Mouse (Mus musculus) lung, postnatal 10 days (tissue): ENCODE measurements around the gene Ush1c.

Experiments
- DNase-seq: peaks from one replicate; pipeline ENCODE4 v3.0.0; 2021

Gene Ush1c

GRCm38 (mm10) chr7:46238346-46238745 lies at the start of gene Ush1c:
TSS of gene Ush1c (minus strand) at chr7:46238503.
- DNase-seq = no peak

- DNase-seq = no peak
Measured at GRCm38 (mm10) chr7:46287051-46287450, 48.7 kb upstream of the Ush1c start.

GRCm38 (mm10) chr7:46286391-46286790 lies 48.1 kb upstream of the Ush1c start:
- DNase-seq = no peak

- no peak for DNase-seq
Measured at GRCm38 (mm10) chr7:46285161-46285839, 47.0 kb upstream of the Ush1c start.

GRCm38 (mm10) chr7:46283681-46284080 lies 45.4 kb upstream of the Ush1c start:
- DNase-seq = peak; percentile 76

- DNase-seq = no peak
Measured at GRCm38 (mm10) chr7:46282276-46282675, 44.0 kb upstream of the Ush1c start.

GRCm38 (mm10) chr7:46280896-46281295 lies 42.6 kb upstream of the Ush1c start:
- DNase-seq = no peak

GRCm38 (mm10) chr7:46279946-46280345 lies 41.6 kb upstream of the Ush1c start:
- DNase-seq = peak; percentile 64

- DNase-seq = no peak
Measured at GRCm38 (mm10) chr7:46276156-46276555, 37.9 kb upstream of the Ush1c start.

- DNase-seq = no peak
Measured at GRCm38 (mm10) chr7:46251841-46252240, 13.5 kb upstream of the Ush1c start.

- DNase-seq = no peak
Measured at GRCm38 (mm10) chr7:46247606-46248005, 9.3 kb upstream of the Ush1c start.

- DNase-seq = no peak
Measured at GRCm38 (mm10) chr7:46246876-46247275, 8.6 kb upstream of the Ush1c start.

GRCm38 (mm10) chr7:46240696-46241095 lies 2.4 kb upstream of the Ush1c start, which contains the start of gene Otog:
TSS of gene Otog (plus strand) at chr7:46240987.
- no peak for DNase-seq

GRCm38 (mm10) chr7:46240091-46240490 lies 1.8 kb upstream of the Ush1c start:
- DNase-seq = no peak

- DNase-seq = no peak
Measured at GRCm38 (mm10) chr7:46237192-46237591, 1.1 kb downstream of the Ush1c start.

- DNase-seq = no peak
Measured at GRCm38 (mm10) chr7:46236363-46236762, 1.9 kb downstream of the Ush1c start.

- DNase-seq = no peak
Measured at GRCm38 (mm10) chr7:46235948-46236347, 2.4 kb downstream of the Ush1c start.

GRCm38 (mm10) chr7:46226936-46227335 lies 11.4 kb downstream of the Ush1c start:
- peak; percentile 58 for DNase-seq

GRCm38 (mm10) chr7:46226253-46226652 lies 12.1 kb downstream of the Ush1c start:
- DNase-seq = peak; percentile 39

- no peak for DNase-seq
Measured at GRCm38 (mm10) chr7:46220591-46221129, 17.6 kb downstream of the Ush1c start.

GRCm38 (mm10) chr7:46218415-46218814 lies 19.9 kb downstream of the Ush1c start:
- no peak for DNase-seq

- no peak for DNase-seq
Measured at GRCm38 (mm10) chr7:46216481-46216880, 21.8 kb downstream of the Ush1c start.

GRCm38 (mm10) chr7:46210276-46210675 lies 28.0 kb downstream of the Ush1c start:
- no peak for DNase-seq

GRCm38 (mm10) chr7:46208131-46208530 lies 30.2 kb downstream of the Ush1c start:
- no peak for DNase-seq

GRCm38 (mm10) chr7:46204775-46205174 lies 33.5 kb downstream of the Ush1c start:
- DNase-seq = no peak
